ENCODE assay signal across 27 mouse cellular contexts in genomic region chr13:84021771-84022170, GRCm38 (mm10).
A peak's percentile ranks its signal among the peaks of the same experiment; 100 is the strongest.
DNase-seq lines count a peak whose midpoint lies in the region; ATAC-seq and TF ChIP-seq lines count a peak whose summit lies in the region.
"Had no signal": no experiment of that assay in that cellular context is flagged by ENCODE, and none has a peak within 500 bp of the region (broad histone marks: within the 10 kb centered on the region; RNA-seq: fewer than 3 reads in every experiment).

No protein-coding gene starts in this region.

- TF ChIP-seq POLR2A in brain, embryonic 14.5 days (IDR thresholded peaks at IDR 0.05; ENCODE audit: borderline replicate concordance, extremely low read depth, insufficient read depth, insufficient read length, poor library complexity, severe bottlenecking), result no peak

- no peaks in the 10 kb centered on the region for H3K27me3 ChIP-seq in midbrain, embryonic 14.5 days (ENCODE audit: control insufficient read depth, insufficient read depth, low read length)
- H3K27me3 ChIP-seq in midbrain, embryonic 16.5 days (ENCODE audit: control insufficient read depth, insufficient read depth, low read depth, low read length), result no peaks in the 10 kb centered on the region
- no peaks in the 10 kb centered on the region for H3K27me3 ChIP-seq in forebrain, embryonic 13.5 days
- no peaks in the 10 kb centered on the region for H3K27me3 ChIP-seq in forebrain, embryonic 16.5 days (replicated peaks; ENCODE audit: control insufficient read depth, insufficient read depth, low read length)
- H3K27me3 ChIP-seq: embryonic facial prominence, embryonic 12.5 days; embryonic facial prominence, embryonic 15.5 days; heart, embryonic 13.5 days; Patski had no signal

- DNase-seq in midbrain, embryonic 14.5 days, result peak; percentile 9
- DNase-seq in brain, embryonic 14.5 days (ENCODE audit: low read depth), result peak; percentile 56
- DNase-seq in kidney, postnatal 4 days, result no peak
- no peak for DNase-seq in cerebellum, adult 9-11 months
- DNase-seq in left cerebral cortex, adult 2 months (ENCODE audit: extremely low spot score in 1 of 2, low spot score in 2 of 2), result no peak
- DNase-seq: adrenal gland, postnatal 10 days; adrenal gland, postnatal 36 days; cerebellum, adult 11 months; cerebellum, adult 2 months; cerebellum, postnatal 10 days; cerebellum, postnatal 36 days; gastrocnemius, postnatal 10 days; gastrocnemius, postnatal 36 days; heart, adult 2 months; heart, postnatal 14 days; heart, postnatal 4 days had no signal

- H3K36me3 ChIP-seq in midbrain, embryonic 14.5 days (ENCODE audit: control insufficient read depth, insufficient read depth, low read length), result no peaks in the 10 kb centered on the region
- H3K36me3 ChIP-seq in midbrain, embryonic 16.5 days (ENCODE audit: control insufficient read depth, insufficient read depth, low read length), result no peaks in the 10 kb centered on the region
- no peaks in the 10 kb centered on the region for H3K36me3 ChIP-seq in forebrain, embryonic 13.5 days (ENCODE audit: poor library complexity, severe bottlenecking)
- no peaks in the 10 kb centered on the region for H3K36me3 ChIP-seq in forebrain, embryonic 16.5 days (ENCODE audit: control insufficient read depth, insufficient read depth)
- H3K36me3 ChIP-seq: embryonic facial prominence, embryonic 12.5 days; embryonic facial prominence, embryonic 15.5 days; heart, embryonic 10.5 days; heart, embryonic 13.5 days had no signal

- ATAC-seq in midbrain, embryonic 14.5 days (ENCODE audit: low FRiP score, low TSS enrichment), result no peak
- no peak for ATAC-seq in midbrain, embryonic 16.5 days
- peak; percentile 68 for ATAC-seq in forebrain, embryonic 13.5 days
- ATAC-seq in forebrain, embryonic 16.5 days, result peak; percentile 71
- ATAC-seq: hindbrain, postnatal 0 days; intestine, postnatal 0 days; Patski had no signal

- TF ChIP-seq CTCF in brain, embryonic 14.5 days (IDR thresholded peaks at IDR 0.05; ENCODE audit: borderline replicate concordance, extremely low read depth, insufficient read depth, insufficient read length), result no peak
- no peak for TF ChIP-seq CTCF in left cerebral cortex, adult 2 months (IDR thresholded peaks at IDR 0.05)

- H3K4me3 ChIP-seq in midbrain, embryonic 14.5 days (replicated peaks; ENCODE audit: low read depth, low read length), result no peak overlapping the region
- H3K4me3 ChIP-seq in midbrain, embryonic 16.5 days (ENCODE audit: low read depth, low read length), result no peak overlapping the region
- H3K4me3 ChIP-seq in forebrain, embryonic 13.5 days, result no peak overlapping the region
- H3K4me3 ChIP-seq in forebrain, embryonic 16.5 days (replicated peaks; ENCODE audit: low read length), result no peak overlapping the region
- no peak overlapping the region for H3K4me3 ChIP-seq in left cerebral cortex, adult 2 months
- H3K4me3 ChIP-seq: embryonic facial prominence, embryonic 12.5 days; embryonic facial prominence, embryonic 15.5 days; heart, adult 2 months; heart, embryonic 10.5 days; heart, embryonic 13.5 days had no signal

- no peaks in the 10 kb centered on the region for H3K9me3 ChIP-seq in midbrain, embryonic 14.5 days (ENCODE audit: control insufficient read depth, low read length)
- no peaks in the 10 kb centered on the region for H3K9me3 ChIP-seq in midbrain, embryonic 16.5 days (replicated peaks; ENCODE audit: control insufficient read depth, low read length, poor library complexity, severe bottlenecking)
- H3K9me3 ChIP-seq in forebrain, embryonic 13.5 days (replicated peaks), result no peaks in the 10 kb centered on the region
- no peaks in the 10 kb centered on the region for H3K9me3 ChIP-seq in forebrain, embryonic 16.5 days (ENCODE audit: control insufficient read depth, low read length)
- H3K9me3 ChIP-seq: embryonic facial prominence, embryonic 12.5 days; embryonic facial prominence, embryonic 15.5 days; heart, embryonic 10.5 days; heart, embryonic 13.5 days had no signal

- H3K4me1 ChIP-seq in midbrain, embryonic 14.5 days (ENCODE audit: control insufficient read depth, insufficient read depth, low read length), result no peaks in the 10 kb centered on the region
- no peaks in the 10 kb centered on the region for H3K4me1 ChIP-seq in midbrain, embryonic 16.5 days (ENCODE audit: control insufficient read depth, insufficient read depth, low read length)
- H3K4me1 ChIP-seq in forebrain, embryonic 13.5 days, result peaks cover 9% of the 10 kb centered on the region; the same call in 1 of the 2 replicates
- peaks cover 4% of the 10 kb centered on the region for H3K4me1 ChIP-seq in forebrain, embryonic 16.5 days (replicated peaks; ENCODE audit: control insufficient read depth, insufficient read depth, low read length)
- H3K4me1 ChIP-seq: embryonic facial prominence, embryonic 12.5 days; embryonic facial prominence, embryonic 15.5 days; heart, embryonic 10.5 days; heart, embryonic 13.5 days had no signal

- no peak overlapping the region for H3K4me2 ChIP-seq in midbrain, embryonic 14.5 days (ENCODE audit: low read length)
- no peak overlapping the region for H3K4me2 ChIP-seq in midbrain, embryonic 16.5 days (ENCODE audit: low read length)
- no peak overlapping the region for H3K4me2 ChIP-seq in forebrain, embryonic 13.5 days
- H3K4me2 ChIP-seq in forebrain, embryonic 16.5 days (ENCODE audit: low read length), result no peak overlapping the region
- H3K4me2 ChIP-seq: embryonic facial prominence, embryonic 12.5 days; embryonic facial prominence, embryonic 15.5 days; heart, embryonic 13.5 days; hindbrain, embryonic 14.5 days had no signal

- intact Hi-C loops in left cerebral cortex, adult 2 months (cut with DNase I), result no loop called here

- no peak overlapping the region for H3K27ac ChIP-seq in midbrain, embryonic 14.5 days (replicated peaks; ENCODE audit: low read depth, low read length)
- no peak overlapping the region for H3K27ac ChIP-seq in midbrain, embryonic 16.5 days (ENCODE audit: low read length)
- H3K27ac ChIP-seq in forebrain, embryonic 13.5 days, result no peak overlapping the region
- no peak overlapping the region for H3K27ac ChIP-seq in forebrain, embryonic 16.5 days (ENCODE audit: low read length)
- no peak overlapping the region for H3K27ac ChIP-seq in left cerebral cortex, adult 2 months
- H3K27ac ChIP-seq: embryonic facial prominence, embryonic 12.5 days; embryonic facial prominence, embryonic 15.5 days; heart, adult 2 months; heart, embryonic 10.5 days; heart, embryonic 13.5 days; hindbrain, embryonic 14.5 days; hindbrain, postnatal 0 days had no signal

- WGBS in midbrain, embryonic 14.5 days, result 58% methylated on average over 7 of the region's 7 CpGs
- 48% methylated on average over 7 of the region's 7 CpGs for WGBS in midbrain, embryonic 16.5 days
- 27% methylated on average over 7 of the region's 7 CpGs for WGBS in forebrain, embryonic 13.5 days
- 22% methylated on average over 7 of the region's 7 CpGs for WGBS in forebrain, embryonic 16.5 days

- H3K9ac ChIP-seq in midbrain, embryonic 14.5 days (replicated peaks; ENCODE audit: low read length), result no peak overlapping the region
- no peak overlapping the region for H3K9ac ChIP-seq in midbrain, embryonic 16.5 days (ENCODE audit: low read depth, low read length)
- H3K9ac ChIP-seq in forebrain, embryonic 13.5 days, result no peak overlapping the region
- H3K9ac ChIP-seq in forebrain, embryonic 16.5 days (replicated peaks; ENCODE audit: low read depth, low read length), result no peak overlapping the region
- H3K9ac ChIP-seq: embryonic facial prominence, embryonic 12.5 days; embryonic facial prominence, embryonic 15.5 days; heart, embryonic 13.5 days; hindbrain, embryonic 14.5 days had no signal

Comparison
In these comparisons a context has a peak if more than half of its experiments do, and no peak if none do; other contexts are left out.
1. ATAC-seq: peak in forebrain, embryonic 13.5 days (single experiment) and forebrain, embryonic 16.5 days (single experiment); none in midbrain, embryonic 14.5 days (single experiment) and midbrain, embryonic 16.5 days (single experiment).
2. DNase-seq: peak in midbrain, embryonic 14.5 days (single experiment) and brain, embryonic 14.5 days (single experiment); none in kidney, postnatal 4 days (0 of 2), cerebellum, adult 9-11 months (single experiment) and left cerebral cortex, adult 2 months (0 of 2).